Comparison of ENCODE assay signal across 27 mouse cellular contexts in the genomic region with DNA sequence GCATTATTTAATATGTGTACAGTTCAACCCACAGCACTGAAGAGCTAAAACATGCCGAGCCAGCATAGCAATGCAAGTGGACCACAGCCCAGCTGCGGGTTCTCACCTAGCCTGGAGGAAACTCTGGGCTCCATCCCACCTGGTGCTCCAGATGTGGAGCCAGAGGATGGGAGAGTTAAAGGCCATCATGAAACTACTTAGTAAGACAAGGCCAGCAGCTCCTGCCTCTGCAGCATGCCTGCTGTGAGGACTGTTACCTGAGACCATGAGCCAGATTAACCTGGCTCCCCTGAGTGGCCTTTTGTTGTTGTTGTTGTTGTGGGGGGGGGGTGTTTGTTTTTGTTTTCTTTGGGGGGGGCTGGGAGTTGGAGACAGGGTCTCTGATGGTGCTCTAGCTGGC. TPM values are rescaled to one million over a fixed set of nuclear protein-coding genes. Genes with fewer than 3 reads are reported as not detected.
DNase-seq lines count a peak whose midpoint lies in the region; ATAC-seq and TF ChIP-seq lines count a peak whose summit lies in the region.
"Had no signal": no experiment of that assay in that cellular context is flagged by ENCODE, and none has a peak within 500 bp of the region (broad histone marks: within the 10 kb centered on the region; RNA-seq: fewer than 3 reads in every experiment).

No protein-coding gene starts in this region.

- H3K27ac ChIP-seq in lung, embryonic 14.5 days (ENCODE audit: low read depth): peak overlapping the region; percentile 75
- peak overlapping the region; percentile 47; the same call in 1 of the 2 replicates for H3K27ac ChIP-seq in lung, embryonic 16.5 days (ENCODE audit: low read length)
- peak overlapping the region; percentile 40; the same call in 1 of the 2 replicates for H3K27ac ChIP-seq in midbrain, embryonic 16.5 days (ENCODE audit: low read length)
- H3K27ac ChIP-seq in midbrain, postnatal 0 days (ENCODE audit: low read depth, low read length): no peak overlapping the region
- H3K27ac ChIP-seq: embryonic facial prominence, embryonic 13.5 days; embryonic facial prominence, embryonic 15.5 days; forebrain, embryonic 10.5 days; forebrain, embryonic 12.5 days had no signal

- H3K9ac ChIP-seq in lung, embryonic 14.5 days: no peak overlapping the region
- H3K9ac ChIP-seq in lung, embryonic 16.5 days (ENCODE audit: low read length): no peak overlapping the region
- H3K9ac ChIP-seq in midbrain, embryonic 16.5 days (ENCODE audit: low read depth, low read length): no peak overlapping the region
- no peak overlapping the region for H3K9ac ChIP-seq in midbrain, postnatal 0 days (replicated peaks; ENCODE audit: low read length, poor library complexity, severe bottlenecking)
- H3K9ac ChIP-seq: embryonic facial prominence, embryonic 13.5 days; embryonic facial prominence, embryonic 15.5 days; forebrain, embryonic 12.5 days had no signal

- TF ChIP-seq CTCF in lung, embryonic 14.5 days (IDR thresholded peaks at IDR 0.05; ENCODE audit: low read depth): no peak
- no peak for TF ChIP-seq CTCF in midbrain, postnatal 0 days (IDR thresholded peaks at IDR 0.05)

- H3K4me3 ChIP-seq in lung, embryonic 14.5 days (ENCODE audit: low read depth, low read length): no peak overlapping the region
- H3K4me3 ChIP-seq in lung, embryonic 16.5 days (ENCODE audit: low read length): no peak overlapping the region
- no peak overlapping the region for H3K4me3 ChIP-seq in midbrain, embryonic 16.5 days (ENCODE audit: low read depth, low read length)
- H3K4me3 ChIP-seq in midbrain, postnatal 0 days (ENCODE audit: low read depth, low read length): no peak overlapping the region
- H3K4me3 ChIP-seq: embryonic facial prominence, embryonic 13.5 days; embryonic facial prominence, embryonic 15.5 days; erythroblast, embryonic 14.5 days; forebrain, embryonic 10.5 days; forebrain, embryonic 12.5 days had no signal

- no peaks in the 10 kb centered on the region for H3K36me3 ChIP-seq in lung, embryonic 14.5 days (ENCODE audit: insufficient read depth)
- no peaks in the 10 kb centered on the region for H3K36me3 ChIP-seq in lung, embryonic 16.5 days (ENCODE audit: control insufficient read depth, insufficient read depth, low read length)
- H3K36me3 ChIP-seq in midbrain, embryonic 16.5 days (ENCODE audit: control insufficient read depth, insufficient read depth, low read length): no peaks in the 10 kb centered on the region
- no peaks in the 10 kb centered on the region for H3K36me3 ChIP-seq in midbrain, postnatal 0 days (ENCODE audit: insufficient read depth, low read length)
- H3K36me3 ChIP-seq: embryonic facial prominence, embryonic 13.5 days; embryonic facial prominence, embryonic 15.5 days; forebrain, embryonic 10.5 days; forebrain, embryonic 12.5 days had no signal

- no peak overlapping the region for H3K4me2 ChIP-seq in lung, embryonic 14.5 days
- no peak overlapping the region for H3K4me2 ChIP-seq in lung, embryonic 16.5 days (ENCODE audit: low read depth, low read length)
- H3K4me2 ChIP-seq in midbrain, embryonic 16.5 days (ENCODE audit: low read length): no peak overlapping the region
- no peak overlapping the region for H3K4me2 ChIP-seq in midbrain, postnatal 0 days (ENCODE audit: low read depth, low read length, poor library complexity, severe bottlenecking)
- H3K4me2 ChIP-seq: embryonic facial prominence, embryonic 13.5 days; embryonic facial prominence, embryonic 15.5 days; forebrain, embryonic 12.5 days had no signal

- no peak for DNase-seq in lung, embryonic 14.5 days
- no peak for DNase-seq in lung, postnatal 14 days
- no peak for DNase-seq in lung, postnatal 25 days (ENCODE audit: low spot score)
- no peak for DNase-seq in midbrain, postnatal 0 days (ENCODE audit: low spot score)
- DNase-seq in R1 (ENCODE audit: low read depth, low spot score): peak; percentile 53
- no peak for DNase-seq in heart, postnatal 10 days
- DNase-seq: adrenal gland, adult 8-10 months; adrenal gland, postnatal 14 days; adrenal gland, postnatal 36 days; B cell, adult 2 months; cerebellum, adult 11-12 months; cerebellum, adult 8-10 months; cerebellum, adult 9-11 months; cerebellum, postnatal 14 days; cerebellum, postnatal 36 days had no signal

- H3K9me3 ChIP-seq in lung, embryonic 14.5 days (ENCODE audit: low read depth, low read length): no peaks in the 10 kb centered on the region
- H3K9me3 ChIP-seq in lung, embryonic 16.5 days (ENCODE audit: control insufficient read depth, low read length): no peaks in the 10 kb centered on the region; the same call in 1 of the 2 replicates
- no peaks in the 10 kb centered on the region for H3K9me3 ChIP-seq in midbrain, embryonic 16.5 days (replicated peaks; ENCODE audit: control insufficient read depth, low read length, poor library complexity, severe bottlenecking)
- no peaks in the 10 kb centered on the region for H3K9me3 ChIP-seq in midbrain, postnatal 0 days (ENCODE audit: low read length)
- H3K9me3 ChIP-seq: embryonic facial prominence, embryonic 13.5 days; embryonic facial prominence, embryonic 15.5 days; forebrain, embryonic 12.5 days had no signal

- WGBS in lung, embryonic 14.5 days: 67% methylated on average over 2 of the region's 2 CpGs
- 67% methylated on average over 2 of the region's 2 CpGs for WGBS in lung, embryonic 16.5 days
- 83% methylated on average over 2 of the region's 2 CpGs for WGBS in midbrain, embryonic 16.5 days
- whole genome bisulfite sequencing in midbrain, postnatal 0 days: 81% methylated on average over 2 of the region's 2 CpGs

- no peak for ATAC-seq in lung, embryonic 14.5 days (ENCODE audit: insufficient read depth)
- no peak for ATAC-seq in lung, embryonic 16.5 days (ENCODE audit: low read depth)
- ATAC-seq in midbrain, embryonic 16.5 days: no peak
- ATAC-seq in midbrain, postnatal 0 days (ENCODE audit: low FRiP score): no peak
- ATAC-seq: activated CD4-positive, CD25-positive, alpha-beta regulatory T cell, adult 4 months; CD4-positive, CD25-positive, alpha-beta regulatory T cell, adult 4 months; forebrain, embryonic 14.5 days; forebrain, embryonic 16.5 days had no signal

- no peaks in the 10 kb centered on the region; the same call in 1 of the 2 replicates for H3K4me1 ChIP-seq in lung, embryonic 14.5 days (ENCODE audit: insufficient read depth)
- H3K4me1 ChIP-seq in lung, embryonic 16.5 days (replicated peaks; ENCODE audit: control insufficient read depth, insufficient read depth, low read length): no peaks in the 10 kb centered on the region
- H3K4me1 ChIP-seq in midbrain, embryonic 16.5 days (ENCODE audit: control insufficient read depth, insufficient read depth, low read length): no peaks in the 10 kb centered on the region
- no peaks in the 10 kb centered on the region for H3K4me1 ChIP-seq in midbrain, postnatal 0 days (ENCODE audit: insufficient read depth, low read length)
- H3K4me1 ChIP-seq: embryonic facial prominence, embryonic 13.5 days; embryonic facial prominence, embryonic 15.5 days; forebrain, embryonic 12.5 days had no signal

- H3K27me3 ChIP-seq in lung, embryonic 14.5 days (ENCODE audit: insufficient read depth, low read length): no peaks in the 10 kb centered on the region
- H3K27me3 ChIP-seq in lung, embryonic 16.5 days (ENCODE audit: control insufficient read depth, insufficient read depth, low read depth, low read length): no peaks in the 10 kb centered on the region
- no peaks in the 10 kb centered on the region for H3K27me3 ChIP-seq in midbrain, embryonic 16.5 days (ENCODE audit: control insufficient read depth, insufficient read depth, low read depth, low read length)
- no peaks in the 10 kb centered on the region for H3K27me3 ChIP-seq in midbrain, postnatal 0 days (ENCODE audit: insufficient read depth, low read length)
- H3K27me3 ChIP-seq: CH12.LX; embryonic facial prominence, embryonic 13.5 days; embryonic facial prominence, embryonic 15.5 days had no signal

- intact Hi-C loops in heart, postnatal 10 days (cut with DNase I): no loop called here

RNA-seq across cellular contexts. Expression of gene Fis1, which starts 9.7 kb away (rescaled TPM):
- 306 and 314 TPM in 2 replicates for polyA plus RNA-seq in lung, embryonic 14.5 days (2014; fragmentation: Nextera tagmentation; extraction: Ambion mirVana)
- 286 and 300 TPM in 2 replicates for polyA plus RNA-seq in lung, embryonic 16.5 days (2015; fragmentation: Nextera tagmentation; extraction: Ambion mirVana)
- polyA plus RNA-seq in midbrain, embryonic 16.5 days (2015; fragmentation: Nextera tagmentation; extraction: Ambion mirVana): 346 and 355 TPM in 2 replicates
- total RNA-seq in midbrain, postnatal 0 days (2014; rRNA removed): 217 and 246 TPM in 2 replicates
- polyA plus RNA-seq in midbrain, postnatal 0 days (2015; fragmentation: Nextera tagmentation; extraction: Ambion mirVana): 391 and 425 TPM in 2 replicates
- 100 to 1,000 TPM; 180 to 184 TPM for total RNA-seq in heart, postnatal 10 days (2021)

RNA-seq across cellular contexts. Expression of gene Cldn15, which starts 23.0 kb away (rescaled TPM):
- 5.3 and 5.7 TPM in 2 replicates for polyA plus RNA-seq in lung, embryonic 14.5 days (2014; fragmentation: Nextera tagmentation; extraction: Ambion mirVana)
- polyA plus RNA-seq in lung, embryonic 16.5 days (2015; fragmentation: Nextera tagmentation; extraction: Ambion mirVana): 5.1 and 6.2 TPM in 2 replicates
- 0.15 and 0.30 TPM in 2 replicates for polyA plus RNA-seq in midbrain, embryonic 16.5 days (2015; fragmentation: Nextera tagmentation; extraction: Ambion mirVana)
- 0.38 and 0.52 TPM in 2 replicates for total RNA-seq in midbrain, postnatal 0 days (2014; rRNA removed)
- 0.07 and 0.32 TPM in 2 replicates for polyA plus RNA-seq in midbrain, postnatal 0 days (2015; fragmentation: Nextera tagmentation; extraction: Ambion mirVana)
- total RNA-seq in heart, postnatal 10 days (2021): 1 to 10 TPM; 5.8 to 8.1 TPM
- polyA plus RNA-seq: activated CD4-positive, CD25-positive, alpha-beta regulatory T cell, adult 4 months; forebrain, embryonic 14.5 days had no signal

RNA-seq across cellular contexts. Expression of gene Ift22, which starts 35.4 kb away (rescaled TPM):
- polyA plus RNA-seq in lung, embryonic 14.5 days (2014; fragmentation: Nextera tagmentation; extraction: Ambion mirVana): 72.2 and 78.1 TPM in 2 replicates
- polyA plus RNA-seq in lung, embryonic 16.5 days (2015; fragmentation: Nextera tagmentation; extraction: Ambion mirVana): 92.8 and 93.7 TPM in 2 replicates
- polyA plus RNA-seq in midbrain, embryonic 16.5 days (2015; fragmentation: Nextera tagmentation; extraction: Ambion mirVana): 133 and 134 TPM in 2 replicates
- total RNA-seq in midbrain, postnatal 0 days (2014; rRNA removed): 33.5 and 42.3 TPM in 2 replicates
- polyA plus RNA-seq in midbrain, postnatal 0 days (2015; fragmentation: Nextera tagmentation; extraction: Ambion mirVana): 122 and 137 TPM in 2 replicates
- 10 to 100 TPM; 14.4 to 17.2 TPM for total RNA-seq in heart, postnatal 10 days (2021)

RNA-seq across cellular contexts. Expression of gene Plod3, which starts 43.4 kb away (rescaled TPM):
- 43.5 and 43.7 TPM in 2 replicates for polyA plus RNA-seq in lung, embryonic 14.5 days (2014; fragmentation: Nextera tagmentation; extraction: Ambion mirVana)
- polyA plus RNA-seq in lung, embryonic 16.5 days (2015; fragmentation: Nextera tagmentation; extraction: Ambion mirVana): 56.1 and 63.0 TPM in 2 replicates
- 34.7 and 37.9 TPM in 2 replicates for polyA plus RNA-seq in midbrain, embryonic 16.5 days (2015; fragmentation: Nextera tagmentation; extraction: Ambion mirVana)
- 44.5 and 68.1 TPM in 2 replicates for total RNA-seq in midbrain, postnatal 0 days (2014; rRNA removed)
- 26.7 and 29.3 TPM in 2 replicates for polyA plus RNA-seq in midbrain, postnatal 0 days (2015; fragmentation: Nextera tagmentation; extraction: Ambion mirVana)
- 10 to 100 TPM; 45.0 to 47.1 TPM for total RNA-seq in heart, postnatal 10 days (2021)

RNA-seq across cellular contexts. Expression of gene Znhit1, which starts 44.4 kb away (rescaled TPM):
- 88.9 and 97.4 TPM in 2 replicates for polyA plus RNA-seq in lung, embryonic 14.5 days (2014; fragmentation: Nextera tagmentation; extraction: Ambion mirVana)
- 113 and 115 TPM in 2 replicates for polyA plus RNA-seq in lung, embryonic 16.5 days (2015; fragmentation: Nextera tagmentation; extraction: Ambion mirVana)
- 136 and 144 TPM in 2 replicates for polyA plus RNA-seq in midbrain, embryonic 16.5 days (2015; fragmentation: Nextera tagmentation; extraction: Ambion mirVana)
- 85.4 and 100 TPM in 2 replicates for total RNA-seq in midbrain, postnatal 0 days (2014; rRNA removed)
- polyA plus RNA-seq in midbrain, postnatal 0 days (2015; fragmentation: Nextera tagmentation; extraction: Ambion mirVana): 153 and 176 TPM in 2 replicates
- total RNA-seq in heart, postnatal 10 days (2021): 10 to 100 TPM; 51.6 to 53.4 TPM
